Mouse (Mus musculus): Measurements from ENCODE around the gene Pi4k2a. TPM values are rescaled to one million over a fixed set of nuclear protein-coding genes. Genes with fewer than 3 reads are reported as not detected.
"Not testable (repeated sequence)": the region's sequence is repeated elsewhere in the genome, so short reads cannot be mapped to it uniquely, and the experiment has no call there.

Pi4k2a gene
- total and polyA plus RNA-seq, 3 experiments, result 7.0 to 23.9 (median 10.0) TPM

- Histone ChIP-seq H3K36me3 (replicated peaks in 1 of 2; ENCODE audit: control insufficient read depth in 1 of 2, insufficient read depth in 1 of 2, low read length in 1 of 2) (no peaks in the 10 kb centered on the region), H3K4me3 (replicated peaks in 1 of 3; ENCODE audit: low read depth in 2 of 3, low read length in 2 of 3, poor library complexity in 1 of 3) (no peak overlapping the region), H3K4me2 (ENCODE audit: insufficient read depth, low read depth, poor library complexity, severe bottlenecking) (peak overlapping the region; percentile 41; the same call in 1 of the 2 replicates), H3K4me1 (ENCODE audit: control insufficient read depth in 1 of 2, insufficient read depth in 2 of 2) (no peaks in the 10 kb centered on the region), H3K79me2 (replicated peaks; ENCODE audit: control insufficient read depth, extremely low read depth, insufficient read depth, poor library complexity, severe bottlenecking) (no peaks in the 10 kb centered on the region), H3K9ac (ENCODE audit: insufficient read depth, low read depth) (0 out of 2 replicates have a peak overlapping the region, but pooled peaks have one; percentile 9), H3K9me3 (replicated peaks; ENCODE audit: low read length) (no peaks in the 10 kb centered on the region), H3K27ac (ENCODE audit: insufficient read depth, low read depth) (no peak overlapping the region), H3K27me3 (replicated peaks) (no peaks in the 10 kb centered on the region)
- TF ChIP-seq IRF4 (IDR thresholded peaks at IDR 0.05; ENCODE audit: low read depth, low read length), result peak; percentile 54; the same call in 1 of the 2 replicates
- TF ChIP-seq JUN (IDR thresholded peaks at IDR 0.05; ENCODE audit: insufficient read depth, low read depth, low read length), result no peak
- TF ChIP-seq HCFC1 (IDR thresholded peaks at IDR 0.05; ENCODE audit: low read depth, low read length), result no peak
- TF ChIP-seq NRF1 (IDR thresholded peaks at IDR 0.05; ENCODE audit: low read depth, low read length), result no peak
- no peak for TF ChIP-seq NELFE (IDR thresholded peaks at IDR 0.05; ENCODE audit: low read depth, low read length)
- TF ChIP-seq ETS1 (conservative IDR thresholded peaks at IDR 0.05; ENCODE audit: low read depth, low read length), result 0 out of 2 replicates have a peak, but pooled peaks have one; percentile 17
- TF ChIP-seq USF1 (IDR thresholded peaks at IDR 0.05; ENCODE audit: low read depth, low read length), result no peak
- TF ChIP-seq CHD2 (IDR thresholded peaks at IDR 0.05; ENCODE audit: low read length), result no peak
- peak; percentile 35; the same call in 1 of the 2 replicates for TF ChIP-seq BHLHE40 (IDR thresholded peaks at IDR 0.05; ENCODE audit: low read depth, low read length)
- TF ChIP-seq EP300 (IDR thresholded peaks at IDR 0.05; ENCODE audit: low read length), result 0 out of 2 replicates have a peak, but pooled peaks have one; percentile 28
- TF ChIP-seq RCOR1 (conservative IDR thresholded peaks at IDR 0.05; ENCODE audit: low read depth, low read length), result no peak
- dilution Hi-C loops (cut with MboI; ENCODE audit: extremely low pct_ligation_motif_present, extremely low pct_unique_long_range_greater_than_20kb, low sequenced_read_pairs), result no loop called here
- in situ Hi-C loops (cut with MboI; ENCODE audit: low pct_ligation_motif_present, low pct_unique_long_range_greater_than_20kb, low sequenced_read_pairs), result loop anchor here (5.0 kb wide), 1 partner anchor 33 kb away; the partner anchor contains the start of gene Hoga1
- DNase-seq (ENCODE audit: extremely low read depth), result no peak
Observed at GRCm38 (mm10) chr19:42079950-42080349, 10.3 kb upstream of the Pi4k2a start.

- Histone ChIP-seq H3K4me1 (ENCODE audit: control insufficient read depth in 1 of 2, insufficient read depth in 2 of 2) (no peaks in the 10 kb centered on the region), H3K4me3 (replicated peaks in 1 of 3; ENCODE audit: low read depth in 2 of 3, low read length in 2 of 3, poor library complexity in 1 of 3) (no peak overlapping the region), H3K27ac (ENCODE audit: insufficient read depth, low read depth) (no peak overlapping the region), H3K4me2 (ENCODE audit: insufficient read depth, low read depth, poor library complexity, severe bottlenecking) (peak overlapping the region; percentile 54), H3K9me3 (replicated peaks; ENCODE audit: low read length) (no peaks in the 10 kb centered on the region), H3K36me3 (replicated peaks in 1 of 2; ENCODE audit: control insufficient read depth in 1 of 2, insufficient read depth in 1 of 2, low read length in 1 of 2) (no peaks in the 10 kb centered on the region), H3K27me3 (replicated peaks) (no peaks in the 10 kb centered on the region), H3K9ac (ENCODE audit: insufficient read depth, low read depth) (no peak overlapping the region), H3K79me2 (replicated peaks; ENCODE audit: control insufficient read depth, extremely low read depth, insufficient read depth, poor library complexity, severe bottlenecking) (no peaks in the 10 kb centered on the region)
- TF ChIP-seq MEF2A (IDR thresholded peaks at IDR 0.05; ENCODE audit: borderline replicate concordance, low read depth, low read length), result no peak
- no peak for TF ChIP-seq SIN3A (IDR thresholded peaks at IDR 0.05; ENCODE audit: low read length)
- no peak for TF ChIP-seq ELF1 (IDR thresholded peaks at IDR 0.05; ENCODE audit: low read depth, low read length)
- no peak for TF ChIP-seq E2F4 (IDR thresholded peaks at IDR 0.05; ENCODE audit: insufficient replicate concordance, low read depth, low read length)
- no peak for TF ChIP-seq TBP (conservative IDR thresholded peaks at IDR 0.05; ENCODE audit: low read depth, low read length)
- TF ChIP-seq HCFC1 (IDR thresholded peaks at IDR 0.05; ENCODE audit: low read depth, low read length), result no peak
- no peak for TF ChIP-seq JUN (IDR thresholded peaks at IDR 0.05; ENCODE audit: insufficient read depth, low read depth, low read length)
- no peak for TF ChIP-seq KAT2A (IDR thresholded peaks at IDR 0.05; ENCODE audit: insufficient replicate concordance, low read length)
- TF ChIP-seq ZC3H11A (IDR thresholded peaks at IDR 0.05; ENCODE audit: low read depth, low read length), result no peak
- dilution Hi-C loops (cut with MboI; ENCODE audit: extremely low pct_ligation_motif_present, extremely low pct_unique_long_range_greater_than_20kb, low sequenced_read_pairs) (no loop called here), in situ Hi-C loops (cut with MboI; ENCODE audit: low pct_ligation_motif_present, low pct_unique_long_range_greater_than_20kb, low sequenced_read_pairs) (loop anchor here (5.0 kb wide), 1 partner anchor 33 kb away; the partner anchor contains the start of gene Hoga1)
- no peak for DNase-seq (ENCODE audit: extremely low read depth)
Observed at GRCm38 (mm10) chr19:42080469-42080868, 9.8 kb upstream of the Pi4k2a start.

- dilution Hi-C loops (cut with MboI; ENCODE audit: extremely low pct_ligation_motif_present, extremely low pct_unique_long_range_greater_than_20kb, low sequenced_read_pairs); H3K4me3 ChIP-seq (replicated peaks in 1 of 3; ENCODE audit: low read depth in 2 of 3, low read length in 2 of 3, poor library complexity in 1 of 3); H3K9ac ChIP-seq (ENCODE audit: insufficient read depth, low read depth); DNase-seq (ENCODE audit: extremely low read depth); H3K27me3 ChIP-seq (replicated peaks); H3K4me1 ChIP-seq (ENCODE audit: control insufficient read depth in 1 of 2, insufficient read depth in 2 of 2); H3K9me3 ChIP-seq (replicated peaks; ENCODE audit: low read length); H3K79me2 ChIP-seq (replicated peaks; ENCODE audit: control insufficient read depth, extremely low read depth, insufficient read depth, poor library complexity, severe bottlenecking); H3K36me3 ChIP-seq (replicated peaks in 1 of 2; ENCODE audit: control insufficient read depth in 1 of 2, insufficient read depth in 1 of 2, low read length in 1 of 2); H3K27ac ChIP-seq (ENCODE audit: insufficient read depth, low read depth); H3K4me2 ChIP-seq (ENCODE audit: insufficient read depth, low read depth, poor library complexity, severe bottlenecking): not testable (repeated sequence)
- in situ Hi-C loops (cut with MboI; ENCODE audit: low pct_ligation_motif_present, low pct_unique_long_range_greater_than_20kb, low sequenced_read_pairs), result loop anchor here (5.0 kb wide), 1 partner anchor 34 kb away; the partner anchor contains the start of gene Hoga1
Observed at GRCm38 (mm10) chr19:42081613-42082012, 8.7 kb upstream of the Pi4k2a start.
